Mouse (Mus musculus): ENCODE results near the gene Sbpl. TPM values are rescaled to one million over a fixed set of nuclear protein-coding genes. Genes with fewer than 3 reads are reported as not detected.

The Sbpl gene
- polyA plus RNA-seq (2015; fragmentation: Nextera tagmentation; extraction: Ambion mirVana), result not detected in 2 replicates

DNA sequence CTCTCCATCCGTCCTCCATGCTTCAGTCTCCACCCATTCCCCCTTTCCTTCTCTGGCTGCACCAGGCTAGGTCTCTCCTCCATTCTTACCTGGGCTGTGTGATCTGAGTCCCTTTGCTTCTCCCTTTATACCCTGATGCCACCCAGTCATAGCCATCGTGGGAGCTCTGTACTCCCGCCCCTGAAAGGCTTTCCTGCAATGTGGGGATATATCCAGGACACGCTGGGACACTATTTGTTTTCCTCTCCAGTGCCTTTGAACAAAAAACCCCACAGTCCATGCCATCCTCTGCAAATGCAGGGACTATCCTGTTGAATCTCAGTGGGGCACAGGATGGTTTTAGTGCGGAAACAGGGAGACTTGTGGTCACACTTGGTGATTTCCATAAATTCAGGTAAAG is at the start of gene Sbpl:
Gene Sbpl, minus strand, starts transcription at position 101 of the 400 bp plus-strand sequence.
- no peak within 1 kb of the TSS for H3K27ac ChIP-seq
- ATAC-seq, result no peak

GRCm38 (mm10) chr17:24004071-24004665 is 49.1 kb upstream of the Sbpl start:
- Histone ChIP-seq H3K9me3 (no peaks in the 10 kb centered on the region), H3K27me3 (replicated peaks) (no peaks in the 10 kb centered on the region), H3K4me2 (replicated peaks) (no peak overlapping the region), H3K4me3 (replicated peaks) (no peak overlapping the region), H3K4me1 (replicated peaks) (0 out of 2 replicates have a peak, but pooled peaks cover 3% of the 10 kb centered on the region), H3K36me3 (no peaks in the 10 kb centered on the region), H3K27ac (no peak overlapping the region), H3K9ac (no peak overlapping the region)
- 92% methylated on average over 14 of the region's 14 CpGs for WGBS
- no peak for ATAC-seq

More for the DNA sequence above, at the start of gene Sbpl:
- Histone ChIP-seq H3K9me3 (no peaks in the 10 kb centered on the region), H3K4me2 (replicated peaks) (no peak within 1 kb of the TSS), H3K4me3 (replicated peaks) (no peak within 1 kb of the TSS), H3K36me3 (no peaks in the 10 kb centered on the region), H3K4me1 (replicated peaks) (peaks cover 8% of the 10 kb centered on the region), H3K27me3 (replicated peaks) (no peaks in the 10 kb centered on the region), H3K9ac (no peak within 1 kb of the TSS)
- WGBS, result 81% methylated on average over 5 of the region's 5 CpGs

DNA sequence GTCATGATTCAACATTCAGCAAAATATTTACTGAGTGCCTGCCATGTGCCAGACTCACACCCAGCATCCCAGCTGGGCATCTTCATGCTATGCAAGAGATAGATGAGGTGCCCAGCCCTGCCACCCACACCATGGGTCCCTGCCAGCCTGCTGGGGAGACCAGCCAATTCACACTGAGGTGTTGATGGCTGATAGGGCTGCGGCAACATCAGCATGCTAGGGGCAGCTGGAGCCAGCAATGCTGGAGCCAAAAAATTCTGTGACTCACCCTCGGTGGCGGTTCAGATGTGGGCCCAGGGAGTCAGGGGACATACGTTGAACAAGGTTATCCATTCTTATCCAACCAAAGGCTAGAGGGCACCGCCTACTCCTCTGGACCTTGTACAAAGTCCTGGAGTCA is 45.3 kb upstream of the Sbpl start:
- Histone ChIP-seq H3K9ac (no peak overlapping the region), H3K27me3 (replicated peaks) (no peaks in the 10 kb centered on the region), H3K36me3 (no peaks in the 10 kb centered on the region), H3K27ac (no peak overlapping the region), H3K4me2 (replicated peaks) (no peak overlapping the region), H3K4me1 (replicated peaks) (peaks cover 3% of the 10 kb centered on the region; the same call in 1 of the 2 replicates), H3K9me3 (no peaks in the 10 kb centered on the region), H3K4me3 (replicated peaks) (no peak overlapping the region)
- ATAC-seq, result peak; percentile 29; the same call in 1 of the 2 replicates
- WGBS, result 32% methylated on average over 5 of the region's 5 CpGs

DNA sequence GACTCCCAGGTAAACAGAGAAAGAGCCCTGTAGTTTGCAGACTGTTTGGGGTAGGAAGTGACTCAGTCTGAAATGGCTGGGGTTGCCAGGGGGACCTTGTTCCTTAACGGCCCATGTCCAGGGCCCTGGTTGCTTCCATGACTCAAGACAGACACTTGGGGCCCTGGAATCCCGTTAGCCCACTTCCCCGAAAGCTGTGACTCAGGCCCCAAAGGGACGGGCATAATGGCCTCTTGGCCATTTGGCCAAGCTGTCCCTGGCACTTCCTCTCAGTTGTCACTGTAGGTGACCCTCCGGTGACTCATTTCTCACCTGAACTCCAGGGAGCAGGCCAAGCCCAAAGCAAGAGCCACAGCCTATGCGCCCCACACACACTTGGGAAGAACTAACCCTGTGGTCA is 43.3 kb upstream of the Sbpl start:
- Histone ChIP-seq H3K9ac (no peak overlapping the region), H3K4me2 (replicated peaks) (no peak overlapping the region), H3K4me3 (replicated peaks) (no peak overlapping the region), H3K27me3 (replicated peaks) (no peaks in the 10 kb centered on the region), H3K4me1 (replicated peaks) (peaks cover 6% of the 10 kb centered on the region), H3K27ac (no peak overlapping the region), H3K9me3 (no peaks in the 10 kb centered on the region), H3K36me3 (no peaks in the 10 kb centered on the region)
- WGBS, result 48% methylated on average over 6 of the region's 6 CpGs
- ATAC-seq, result no peak

- Histone ChIP-seq H3K27me3 (replicated peaks) (no peaks in the 10 kb centered on the region), H3K9ac (no peak within 1 kb of the TSS), H3K4me2 (replicated peaks) (no peak within 1 kb of the TSS), H3K36me3 (no peaks in the 10 kb centered on the region), H3K27ac (no peak within 1 kb of the TSS), H3K9me3 (no peaks in the 10 kb centered on the region), H3K4me1 (replicated peaks) (peaks cover 10% of the 10 kb centered on the region), H3K4me3 (replicated peaks) (no peak within 1 kb of the TSS)
- no peak for ATAC-seq
- 45% methylated on average over 2 of the region's 2 CpGs for WGBS
These were observed 42.8 kb upstream of the Sbpl start, which contains the start of gene Prss22 for GRCm38 (mm10) chr17:23997901-23998300. Prss22 (minus strand) TSS chr17:23998100.

- H3K27ac ChIP-seq, result no peak overlapping the region
- no peak overlapping the region for H3K4me2 ChIP-seq (replicated peaks)
- WGBS, result 43% methylated on average over 1 of the region's 1 CpGs
- H3K9ac ChIP-seq, result no peak overlapping the region
- H3K4me1 ChIP-seq (replicated peaks), result peaks cover 13% of the 10 kb centered on the region
- H3K9me3 ChIP-seq, result no peaks in the 10 kb centered on the region
- H3K4me3 ChIP-seq (replicated peaks), result no peak overlapping the region
- ATAC-seq, result no peak
- no peaks in the 10 kb centered on the region for H3K27me3 ChIP-seq (replicated peaks)
- no peaks in the 10 kb centered on the region for H3K36me3 ChIP-seq
These were observed 40.3 kb upstream of the Sbpl start for GRCm38 (mm10) chr17:23995421-23995820.

DNA sequence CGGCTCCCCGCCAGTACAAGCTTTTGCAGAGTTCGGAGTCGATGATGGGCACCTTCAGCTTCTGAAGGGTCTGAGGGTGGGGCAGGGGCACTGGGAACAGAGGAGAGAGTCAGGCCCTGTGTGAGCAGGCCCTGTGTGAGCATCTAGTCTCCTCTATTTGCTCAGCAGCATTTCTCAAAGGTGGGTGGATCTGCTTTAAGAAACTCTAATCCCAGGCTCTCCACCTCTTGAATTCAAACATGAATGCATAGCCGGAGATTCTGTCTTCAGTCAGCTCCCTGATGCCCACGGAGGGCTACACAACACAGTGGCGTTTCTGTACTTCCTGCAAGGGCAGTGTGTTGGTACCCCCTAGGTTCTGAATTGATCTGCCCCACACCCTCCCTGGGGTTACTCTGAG is 39.6 kb upstream of the Sbpl start:
- WGBS, result 62% methylated on average over 7 of the region's 7 CpGs
- Histone ChIP-seq H3K4me1 (replicated peaks) (peaks cover 10% of the 10 kb centered on the region), H3K36me3 (no peaks in the 10 kb centered on the region), H3K9me3 (no peaks in the 10 kb centered on the region), H3K4me3 (replicated peaks) (no peak overlapping the region), H3K27me3 (replicated peaks) (no peaks in the 10 kb centered on the region), H3K27ac (no peak overlapping the region), H3K4me2 (replicated peaks) (no peak overlapping the region), H3K9ac (no peak overlapping the region)
- ATAC-seq, result no peak

DNA sequence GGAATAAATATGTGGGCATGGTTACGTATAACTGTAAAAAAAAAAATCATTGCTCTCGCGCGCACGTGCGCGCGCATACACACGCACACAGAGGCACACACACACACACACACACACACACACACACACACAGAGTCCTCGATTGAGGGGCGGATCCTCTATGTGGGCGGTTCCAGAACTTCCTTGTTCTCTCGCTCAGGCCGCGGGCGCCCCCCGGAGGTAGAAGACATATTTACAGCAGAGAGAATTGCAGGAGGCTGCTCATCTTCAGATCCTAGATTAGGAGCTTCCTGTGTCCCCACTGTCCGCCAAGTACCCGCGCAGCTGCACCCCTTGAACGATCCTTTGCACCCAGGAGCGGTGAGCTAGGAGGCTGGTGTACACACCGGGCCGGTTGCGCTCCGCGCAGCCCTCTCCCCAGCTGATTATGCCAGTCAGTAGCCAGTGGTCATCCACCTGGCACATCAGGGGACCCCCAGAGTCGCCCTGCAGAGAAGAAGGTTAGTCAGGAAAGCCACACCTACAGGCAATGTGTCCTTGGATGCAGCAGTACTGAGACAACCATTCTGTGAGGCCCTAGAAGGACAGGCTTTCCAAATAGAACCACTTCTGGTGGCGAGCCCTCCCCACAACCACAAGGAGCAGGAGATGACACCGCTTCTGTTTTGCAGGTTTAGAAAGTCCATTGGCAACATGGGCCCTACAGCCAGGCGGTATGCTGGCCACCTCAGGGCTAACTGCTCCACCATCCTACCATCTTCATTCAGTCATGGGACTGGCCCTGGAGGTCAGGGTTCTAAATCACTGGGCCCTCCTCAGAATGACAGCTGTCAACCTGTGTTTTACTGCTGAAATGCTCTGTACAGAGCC is 38.7 kb upstream of the Sbpl start:
- Histone ChIP-seq H3K36me3 (no peaks in the 10 kb centered on the region), H3K27me3 (replicated peaks) (no peaks in the 10 kb centered on the region), H3K4me3 (replicated peaks) (peak overlapping the region; percentile 25), H3K9ac (peak overlapping the region; percentile 39; the same call in 1 of the 2 replicates), H3K4me1 (replicated peaks) (peaks cover 10% of the 10 kb centered on the region), H3K4me2 (replicated peaks) (peak overlapping the region; percentile 67), H3K9me3 (no peaks in the 10 kb centered on the region), H3K27ac (no peak overlapping the region)
- ATAC-seq, result peak; percentile 75
- 11% methylated on average over 31 of the region's 31 CpGs for whole genome bisulfite sequencing

- ATAC-seq, result peak; percentile 82
- Histone ChIP-seq H3K9ac (0 out of 2 replicates have a peak overlapping the region, but pooled peaks have one; percentile 5), H3K36me3 (no peaks in the 10 kb centered on the region), H3K27me3 (replicated peaks) (no peaks in the 10 kb centered on the region), H3K4me2 (replicated peaks) (peak overlapping the region; percentile 67), H3K27ac (peak overlapping the region; percentile 62), H3K9me3 (no peaks in the 10 kb centered on the region), H3K4me1 (replicated peaks) (peaks cover 10% of the 10 kb centered on the region), H3K4me3 (replicated peaks) (0 out of 2 replicates have a peak overlapping the region, but pooled peaks have one; percentile 25)
- WGBS, result 54% methylated on average over 9 of the region's 9 CpGs
These were observed 37.9 kb upstream of the Sbpl start for GRCm38 (mm10) chr17:23992789-23993553.

GRCm38 (mm10) chr17:23989802-23990201 is 34.7 kb upstream of the Sbpl start:
- Histone ChIP-seq H3K4me1 (replicated peaks) (peaks cover 10% of the 10 kb centered on the region), H3K36me3 (no peaks in the 10 kb centered on the region), H3K4me3 (replicated peaks) (no peak overlapping the region), H3K4me2 (replicated peaks) (no peak overlapping the region), H3K9me3 (no peaks in the 10 kb centered on the region), H3K9ac (no peak overlapping the region), H3K27me3 (replicated peaks) (no peaks in the 10 kb centered on the region), H3K27ac (no peak overlapping the region)
- 41% methylated on average over 2 of the region's 2 CpGs for WGBS
- ATAC-seq, result no peak

DNA sequence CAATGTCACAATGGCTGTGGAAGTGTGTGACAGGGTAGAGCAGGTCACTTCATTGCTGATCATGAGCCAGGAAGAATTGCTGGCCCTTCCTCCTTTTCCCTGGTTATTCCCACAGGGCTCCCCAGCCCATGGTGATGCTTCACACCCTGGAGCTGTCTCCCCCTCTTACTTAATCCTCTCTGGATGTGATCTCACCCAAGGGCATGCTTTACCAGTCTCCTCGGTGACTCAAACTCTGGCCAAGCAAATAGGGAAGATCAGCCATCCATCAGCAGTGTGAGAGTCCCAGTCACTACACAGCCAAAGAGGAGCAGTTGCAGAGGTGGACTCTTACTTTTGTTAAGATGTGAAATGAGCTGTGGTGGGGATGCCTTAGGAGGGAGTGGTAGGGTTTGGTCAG is 29.9 kb upstream of the Sbpl start:
- 83% methylated on average over 1 of the region's 1 CpGs for WGBS
- no peak overlapping the region for H3K4me3 ChIP-seq (replicated peaks)
- no peak overlapping the region for H3K4me2 ChIP-seq (replicated peaks)
- H3K4me1 ChIP-seq (replicated peaks), result peaks cover 5% of the 10 kb centered on the region
- H3K9me3 ChIP-seq, result no peaks in the 10 kb centered on the region
- no peaks in the 10 kb centered on the region for H3K27me3 ChIP-seq (replicated peaks)
- no peak for ATAC-seq
- no peak overlapping the region for H3K9ac ChIP-seq
- H3K36me3 ChIP-seq, result no peaks in the 10 kb centered on the region
- no peak overlapping the region for H3K27ac ChIP-seq

DNA sequence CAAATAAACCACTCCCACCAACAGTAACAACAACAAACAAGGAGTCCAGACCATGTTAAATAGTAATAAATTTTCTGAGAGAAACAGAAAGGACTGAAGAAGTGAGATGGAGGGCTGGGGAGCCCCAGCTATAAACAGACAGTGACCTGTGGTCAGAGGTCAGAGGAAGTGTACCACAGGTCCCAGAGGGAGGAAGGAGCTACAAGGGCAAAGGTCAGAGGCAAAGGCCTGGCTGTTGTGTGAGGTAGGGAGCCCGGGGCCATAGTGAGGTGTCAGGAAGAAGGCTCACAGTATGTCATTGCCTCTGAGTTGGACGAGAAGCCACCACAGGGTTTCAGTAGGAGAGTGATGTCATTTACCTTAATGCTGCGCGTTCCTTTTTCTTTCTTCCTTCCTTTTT is 27.8 kb upstream of the Sbpl start:
- no peak overlapping the region for H3K27ac ChIP-seq

More for the DNA sequence above, 27.8 kb upstream of the Sbpl start:
- Histone ChIP-seq H3K36me3 (no peaks in the 10 kb centered on the region), H3K4me1 (replicated peaks) (peaks cover 5% of the 10 kb centered on the region), H3K9me3 (no peaks in the 10 kb centered on the region), H3K9ac (no peak overlapping the region), H3K27me3 (replicated peaks) (no peaks in the 10 kb centered on the region), H3K4me3 (replicated peaks) (no peak overlapping the region), H3K4me2 (replicated peaks) (no peak overlapping the region)
- peak; percentile 56; the same call in 1 of the 2 replicates for ATAC-seq
- WGBS, result 45% methylated on average over 4 of the region's 4 CpGs
